Mouse (Mus musculus) heart, adult 2 months (tissue): ENCODE measurements around the gene Spag17.

Experiments
- EP300 ChIP-seq: fragments of 200-500 bp; IDR thresholded peaks from 2 replicates; pipeline ENCODE4 v1.6.1; 2011; ENCODE audit warnings: low read depth, low read length, control low read depth; ENCODE audit not compliant: insufficient read depth
- POLR2A ChIP-seq: fragments of 200-500 bp; IDR thresholded peaks from 2 replicates; pipeline ENCODE4 v1.6.1; 2011; ENCODE audit warnings: mild to moderate bottlenecking, low read depth, low read length, control low read depth; ENCODE audit not compliant: insufficient read depth

DNA sequence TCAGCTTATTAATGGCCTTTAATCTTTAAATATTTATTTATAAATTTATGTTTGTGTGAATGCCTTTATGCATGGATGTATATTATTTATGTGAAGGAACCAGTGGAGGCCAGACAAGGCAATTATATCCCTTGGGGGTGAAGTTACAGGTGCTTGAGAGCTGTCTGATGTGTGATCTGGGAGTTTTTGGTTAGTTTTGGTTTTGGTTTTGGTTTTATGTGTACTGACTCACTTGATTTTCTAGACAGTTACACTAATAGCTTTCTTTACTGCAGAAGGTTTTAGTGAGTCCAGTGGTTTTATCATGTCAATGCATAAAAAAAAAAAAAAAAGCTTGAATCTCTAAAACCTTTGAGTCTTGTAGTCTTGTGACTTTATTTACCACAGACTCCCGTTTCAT, 128.9 kb downstream of the Spag17 start:
- TF ChIP-seq POLR2A, result no peak
- TF ChIP-seq EP300, result no peak
